Mouse (Mus musculus): ENCODE results near the gene Gad2.
"Not testable (repeated sequence)": the region's sequence is repeated elsewhere in the genome, so short reads cannot be mapped to it uniquely, and the experiment has no call there.

Gene Gad2

GRCm38 (mm10) chr2:22621828-22622731 lies at the start of gene Gad2:
Gene Gad2 (plus strand): TSS chr2:22622205.
- DNase-seq (ENCODE audit: low spot score in 2 of 2) = peak; percentile 13 to 32

- not testable (repeated sequence) for DNase-seq (ENCODE audit: low spot score in 2 of 2)
These were observed 34.4 kb upstream of the Gad2 start for GRCm38 (mm10) chr2:22587469-22588169.

- not testable (repeated sequence) for DNase-seq (ENCODE audit: low spot score in 2 of 2)
These were observed 33.8 kb upstream of the Gad2 start for GRCm38 (mm10) chr2:22588170-22588541.

GRCm38 (mm10) chr2:22588673-22589381 lies 33.2 kb upstream of the Gad2 start:
- not testable (repeated sequence) for DNase-seq (ENCODE audit: low spot score in 2 of 2)

GRCm38 (mm10) chr2:22589382-22590205 lies 32.4 kb upstream of the Gad2 start:
- DNase-seq (ENCODE audit: low spot score in 2 of 2) = not testable (repeated sequence)

GRCm38 (mm10) chr2:22590206-22590490 lies 31.9 kb upstream of the Gad2 start:
- no peak for DNase-seq (ENCODE audit: low spot score in 2 of 2)

GRCm38 (mm10) chr2:22617951-22618350 lies 4.1 kb upstream of the Gad2 start:
- no peak for DNase-seq (ENCODE audit: low spot score in 2 of 2)

GRCm38 (mm10) chr2:22619416-22619815 lies 2.6 kb upstream of the Gad2 start:
- DNase-seq (ENCODE audit: low spot score in 2 of 2) = no peak

GRCm38 (mm10) chr2:22620030-22620429 lies 2.0 kb upstream of the Gad2 start:
- DNase-seq (ENCODE audit: low spot score in 2 of 2) = no peak

GRCm38 (mm10) chr2:22620534-22620933 lies 1.5 kb upstream of the Gad2 start:
- DNase-seq (ENCODE audit: low spot score in 2 of 2) = no peak

GRCm38 (mm10) chr2:22620978-22621827 lies 802 bp upstream of the Gad2 start:
- no peak for DNase-seq (ENCODE audit: low spot score in 2 of 2)

- no peak for DNase-seq (ENCODE audit: low spot score in 2 of 2)
These were observed 1.4 kb downstream of the Gad2 start for GRCm38 (mm10) chr2:22623111-22624070.

GRCm38 (mm10) chr2:22624188-22624975 lies 2.4 kb downstream of the Gad2 start:
- DNase-seq (ENCODE audit: low spot score in 2 of 2) = no peak

- DNase-seq (ENCODE audit: low spot score in 2 of 2) = no peak
These were observed 3.3 kb downstream of the Gad2 start for GRCm38 (mm10) chr2:22625096-22625960.

GRCm38 (mm10) chr2:22627147-22627666 lies 5.2 kb downstream of the Gad2 start:
- DNase-seq (ENCODE audit: low spot score in 2 of 2) = peak in 1 of 2 experiments; percentile 19

- DNase-seq (ENCODE audit: low spot score in 2 of 2) = no peak
These were observed 5.9 kb downstream of the Gad2 start for GRCm38 (mm10) chr2:22627819-22628432.

GRCm38 (mm10) chr2:22634766-22635165 lies 12.8 kb downstream of the Gad2 start:
- no peak for DNase-seq (ENCODE audit: low spot score in 2 of 2)
